Mouse (Mus musculus) NIH3T3 (cell line): ENCODE results near the gene Vmn1r21.
A peak's percentile ranks its signal among the peaks of the same experiment; 100 is the strongest.
"Not testable (repeated sequence)": the region's sequence is repeated elsewhere in the genome, so short reads cannot be mapped to it uniquely, and the experiment has no call there.

Experiments used
- DNase-seq: peaks from one replicate; pipeline ENCODE4 v3.0.0-alpha.2; 2012; ENCODE audit warnings: low read depth

Gene Vmn1r21

DNA sequence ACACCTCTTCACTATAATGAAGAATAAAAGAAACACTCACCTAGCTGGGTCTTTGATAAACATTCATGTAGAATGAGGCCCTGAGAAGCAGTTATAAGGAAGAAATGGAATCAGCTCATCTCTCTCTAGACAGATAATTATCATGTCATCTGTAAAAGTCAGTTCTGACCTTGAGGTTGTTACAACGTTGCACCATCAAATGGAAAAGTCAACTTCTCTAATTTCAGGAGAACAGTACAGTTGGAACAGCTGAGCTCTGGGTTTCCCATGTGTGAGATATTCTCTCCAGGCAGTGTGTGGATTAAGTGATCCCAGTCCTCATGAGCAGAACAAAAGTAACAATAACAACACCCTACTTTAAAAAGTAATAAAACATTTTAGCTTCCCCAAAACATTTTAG lies at the start of gene Vmn1r21:
Vmn1r21 (minus strand) TSS at position 58 of the 400 bp plus-strand sequence.
- DNase-seq, result no peak

DNA sequence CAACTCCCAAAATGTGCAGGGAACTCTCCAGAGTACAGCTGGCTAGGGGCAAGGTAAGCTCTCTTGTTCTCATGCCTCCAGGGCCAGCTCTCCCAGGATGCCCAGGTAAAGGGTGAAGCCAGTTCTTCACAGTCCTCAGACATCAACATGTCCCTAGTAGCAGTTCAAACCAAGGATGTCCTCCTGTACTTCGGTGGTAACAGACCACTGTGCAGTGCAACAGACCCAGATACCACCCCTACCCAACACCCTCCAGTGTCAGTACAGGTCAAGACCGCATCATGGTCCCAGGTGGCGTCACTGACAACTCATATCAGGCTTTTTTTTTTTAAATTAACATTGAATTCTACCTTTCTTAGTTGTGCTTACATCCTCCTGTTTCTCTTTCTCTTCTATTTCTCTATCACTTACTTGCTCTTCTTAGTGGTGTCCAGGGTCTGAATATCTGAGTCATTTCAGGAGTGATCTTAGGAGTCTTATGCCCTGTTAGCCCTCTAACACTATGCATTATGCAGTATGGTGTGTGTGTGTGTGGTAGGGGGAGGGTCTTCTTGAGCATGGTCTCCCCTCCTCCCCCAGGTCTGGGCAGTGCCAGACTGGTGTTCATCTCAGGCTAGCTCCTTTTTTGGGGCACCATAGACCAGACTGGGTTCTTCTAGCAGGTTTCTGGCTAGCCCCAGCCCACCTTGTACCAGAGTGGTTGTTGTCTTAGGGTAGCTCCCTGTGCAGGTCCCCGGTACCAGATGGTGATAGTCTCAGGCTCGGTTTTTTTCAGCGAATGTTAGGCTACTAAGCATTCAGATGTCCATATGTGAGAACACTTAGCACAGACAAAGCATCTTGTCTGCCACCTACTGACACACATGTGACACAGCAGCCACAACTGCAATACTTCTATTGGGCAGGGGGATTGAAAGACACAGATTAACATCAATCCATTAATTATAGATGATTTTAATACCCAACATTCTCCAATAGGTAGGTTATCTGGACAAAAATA lies 9.2 kb upstream of the Vmn1r21 start:
- peak; percentile 76 for DNase-seq

- DNase-seq, result not testable (repeated sequence)
Measured at GRCm38 (mm10) chr6:57851177-57851576, 1.0 kb upstream of the Vmn1r21 start.

DNA sequence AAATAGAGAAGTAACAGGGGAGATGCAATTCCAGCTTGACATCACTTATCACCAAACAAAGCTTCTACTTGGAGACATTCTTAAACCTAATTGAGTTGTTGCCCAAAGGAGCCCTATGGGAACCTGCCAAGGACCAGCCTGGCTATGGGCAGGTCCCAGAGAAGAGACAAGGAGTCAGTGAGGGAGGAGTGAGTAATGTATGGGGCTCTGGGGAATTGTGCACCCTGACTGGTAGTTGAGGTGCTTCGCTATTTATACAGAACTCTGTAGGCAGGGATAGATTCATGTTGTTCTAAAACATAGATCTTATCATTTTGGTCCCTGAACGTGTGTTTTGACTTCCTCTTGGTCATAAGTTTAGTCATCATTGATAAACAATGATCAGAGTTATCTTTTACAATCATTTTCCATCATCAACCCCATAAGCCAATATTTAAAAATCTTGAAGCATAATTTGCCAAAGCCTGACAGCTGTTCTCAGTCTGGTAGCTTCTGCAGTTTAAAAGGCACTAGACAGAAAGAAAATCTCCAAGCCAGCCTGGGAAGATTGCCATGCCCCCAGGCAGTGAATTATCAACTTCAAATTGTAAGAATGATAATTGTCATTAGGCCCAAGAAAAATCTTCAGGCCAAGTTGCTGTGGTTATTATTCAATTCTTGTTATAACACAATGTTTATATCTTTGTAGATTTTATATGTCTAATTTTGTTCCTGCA lies 10.3 kb downstream of the Vmn1r21 start:
- peak; percentile 44 for DNase-seq

DNA sequence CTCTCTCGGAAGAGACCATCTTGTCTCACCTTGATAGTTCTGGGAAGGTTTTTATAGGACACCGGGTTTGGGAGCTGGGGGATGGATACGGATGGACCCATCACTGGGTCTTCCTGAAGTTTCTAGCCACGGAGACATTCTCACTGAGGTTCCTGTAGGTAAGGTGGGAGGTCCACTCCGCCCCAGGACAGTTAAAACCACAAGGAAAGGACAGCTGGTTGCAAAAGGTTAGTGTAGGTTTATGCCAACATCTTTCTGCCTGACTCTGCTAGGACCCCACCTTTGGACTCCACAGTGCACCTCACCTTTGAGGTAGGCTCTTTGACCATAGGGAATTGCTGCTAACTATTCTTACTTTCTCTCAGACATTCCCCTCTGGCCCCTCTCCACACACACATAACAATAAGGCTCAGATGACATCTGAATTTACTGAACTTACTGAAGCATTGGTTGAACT lies 24.9 kb downstream of the Vmn1r21 start:
- no peak for DNase-seq

- DNase-seq, result peak; percentile 92
Measured at GRCm38 (mm10) chr6:57824422-57825258, 25.5 kb downstream of the Vmn1r21 start, which contains the start of gene Vopp1. Vopp1 (minus strand) TSS chr6:57825159.

GRCm38 (mm10) chr6:57823461-57823860 lies 26.7 kb downstream of the Vmn1r21 start:
- DNase-seq, result no peak

GRCm38 (mm10) chr6:57822648-57823410 lies 27.3 kb downstream of the Vmn1r21 start:
- DNase-seq, result peak; percentile 66

GRCm38 (mm10) chr6:57814436-57814940 lies 35.7 kb downstream of the Vmn1r21 start:
- DNase-seq, result no peak

- peak; percentile 44 for DNase-seq
Measured at GRCm38 (mm10) chr6:57811748-57812730, 38.1 kb downstream of the Vmn1r21 start.

DNA sequence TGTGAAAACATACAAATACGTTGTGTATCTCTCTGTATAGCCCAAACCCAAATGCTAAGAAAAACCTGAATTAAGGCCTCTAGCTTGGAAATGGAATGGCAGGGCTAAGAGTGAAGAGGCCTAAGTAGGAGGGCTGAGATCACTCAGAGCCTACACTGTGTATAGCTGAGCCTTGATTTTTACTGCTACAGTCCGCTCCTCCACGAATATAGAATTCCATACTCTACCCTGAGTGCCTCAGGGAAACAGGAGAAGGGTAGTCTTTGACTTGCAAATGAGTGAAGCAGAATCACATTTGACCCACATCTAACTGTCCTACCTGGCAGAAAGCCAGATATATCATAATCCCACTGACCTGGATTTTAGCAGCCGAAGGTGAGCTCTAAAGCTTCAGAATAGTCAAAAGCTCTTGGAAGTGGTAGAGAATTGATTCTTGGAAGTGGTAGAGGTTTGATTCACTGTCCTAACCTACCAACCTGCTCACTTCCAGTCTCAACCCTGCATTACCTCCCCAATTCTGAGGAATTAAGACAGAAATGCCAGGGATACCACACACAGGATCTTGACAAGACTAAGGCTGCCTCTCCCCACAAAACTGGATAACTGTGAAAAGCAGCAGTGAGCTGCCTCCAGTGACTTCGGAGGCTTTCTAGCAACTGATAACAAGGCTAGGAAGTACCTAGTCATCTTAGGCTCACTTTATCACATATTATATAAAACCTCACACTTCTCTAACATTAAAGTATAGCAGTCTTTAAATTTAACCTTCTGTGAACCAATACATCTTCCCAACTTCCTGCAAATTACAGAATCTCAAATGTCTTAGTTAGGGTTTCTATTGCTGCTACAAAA lies 44.7 kb downstream of the Vmn1r21 start:
- no peak for DNase-seq

- DNase-seq, result no peak
Measured at GRCm38 (mm10) chr6:57803130-57803529, 47.0 kb downstream of the Vmn1r21 start.

DNA sequence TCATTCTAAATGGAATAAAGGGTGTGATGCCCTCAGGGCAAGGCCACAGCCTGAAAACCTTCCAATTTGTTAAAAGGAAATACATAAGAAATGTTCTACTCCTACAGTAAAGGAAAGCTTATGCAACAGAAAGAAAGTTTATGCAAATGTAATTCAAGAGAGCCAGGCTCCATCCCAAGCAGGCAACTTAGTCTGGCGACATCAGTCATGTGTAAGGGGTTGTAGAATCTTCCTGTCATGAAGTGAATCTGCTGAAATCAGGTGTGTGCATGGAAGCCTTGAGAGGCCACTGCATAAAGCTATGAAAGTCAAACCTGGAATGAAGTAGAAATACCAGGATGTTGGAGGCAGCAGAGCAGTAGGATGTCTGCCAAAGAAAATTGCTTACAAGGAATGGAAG lies 51.2 kb downstream of the Vmn1r21 start:
- peak; percentile 20 for DNase-seq

- DNase-seq, result no peak
Measured at GRCm38 (mm10) chr6:57796853-57797423, 53.2 kb downstream of the Vmn1r21 start.

- no peak for DNase-seq
Measured at GRCm38 (mm10) chr6:57795835-57796234, 54.3 kb downstream of the Vmn1r21 start.
